Mouse (Mus musculus): ENCODE measurements around the gene Mon1b. TPM values are rescaled to one million over a fixed set of nuclear protein-coding genes. Genes with fewer than 3 reads are reported as not detected.

The Mon1b gene
- polyA plus RNA-seq (2015; fragmentation: Nextera tagmentation; extraction: Ambion mirVana): 13.9 and 15.5 TPM in 2 replicates

- WGBS: under 1% methylated on average over 42 of the region's 42 CpGs
Observed at GRCm38 (mm10) chr8:113634670-113635591, at the start of gene Mon1b. Mon1b (plus strand) TSS chr8:113635587.

DNA sequence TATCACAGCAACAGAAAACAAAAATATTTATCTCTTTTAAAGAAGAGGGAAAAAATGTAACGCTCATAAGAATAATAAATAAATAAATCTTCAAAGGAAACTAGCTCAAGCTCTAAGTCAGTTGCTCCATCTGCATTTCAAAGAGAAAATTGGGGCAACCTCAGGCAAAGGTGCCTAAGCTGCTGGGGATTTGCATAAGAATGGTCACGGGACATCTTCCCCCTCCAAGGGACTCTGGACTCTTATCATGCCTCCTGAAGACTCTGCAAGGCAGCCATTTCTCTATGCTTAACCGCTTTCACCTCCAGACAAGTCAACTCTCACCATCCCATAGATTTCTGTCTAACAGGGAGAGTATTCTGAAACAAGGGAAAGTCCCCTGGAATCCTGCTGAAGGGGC lies 37.0 kb upstream of the Mon1b start:
- H3K9ac ChIP-seq (replicated peaks; ENCODE audit: low read depth, low read length): no peak overlapping the region
- no peak overlapping the region for H3K4me3 ChIP-seq (replicated peaks; ENCODE audit: low read length)
- no peak overlapping the region for H3K27ac ChIP-seq (ENCODE audit: low read length)
- WGBS: 52% methylated on average over 3 of the region's 3 CpGs
- H3K4me1 ChIP-seq (replicated peaks; ENCODE audit: control insufficient read depth, insufficient read depth, low read length): no peaks in the 10 kb centered on the region
- ATAC-seq: no peak
- H3K9me3 ChIP-seq (ENCODE audit: control insufficient read depth, low read length): no peaks in the 10 kb centered on the region
- no peak overlapping the region for H3K4me2 ChIP-seq (ENCODE audit: low read length)
- no peaks in the 10 kb centered on the region for H3K27me3 ChIP-seq (replicated peaks; ENCODE audit: control insufficient read depth, insufficient read depth, low read length)
- no peaks in the 10 kb centered on the region for H3K36me3 ChIP-seq (ENCODE audit: control insufficient read depth, insufficient read depth)

More at GRCm38 (mm10) chr8:113634670-113635591, at the start of gene Mon1b:
- H3K9ac ChIP-seq (replicated peaks; ENCODE audit: low read depth, low read length): peak within 1 kb of the TSS; percentile 79
- no peaks in the 10 kb centered on the region for H3K9me3 ChIP-seq (ENCODE audit: control insufficient read depth, low read length)
- H3K36me3 ChIP-seq (ENCODE audit: control insufficient read depth, insufficient read depth): no peaks in the 10 kb centered on the region
- H3K4me2 ChIP-seq (ENCODE audit: low read length): peak within 1 kb of the TSS; percentile 83
- H3K4me1 ChIP-seq (replicated peaks; ENCODE audit: control insufficient read depth, insufficient read depth, low read length): peaks cover 21% of the 10 kb centered on the region
- peak; percentile 98 for ATAC-seq
- H3K27me3 ChIP-seq (replicated peaks; ENCODE audit: control insufficient read depth, insufficient read depth, low read length): no peaks in the 10 kb centered on the region
- H3K27ac ChIP-seq (ENCODE audit: low read length): peak within 1 kb of the TSS; percentile 94
- peak within 1 kb of the TSS; percentile 81 for H3K4me3 ChIP-seq (replicated peaks; ENCODE audit: low read length)

DNA sequence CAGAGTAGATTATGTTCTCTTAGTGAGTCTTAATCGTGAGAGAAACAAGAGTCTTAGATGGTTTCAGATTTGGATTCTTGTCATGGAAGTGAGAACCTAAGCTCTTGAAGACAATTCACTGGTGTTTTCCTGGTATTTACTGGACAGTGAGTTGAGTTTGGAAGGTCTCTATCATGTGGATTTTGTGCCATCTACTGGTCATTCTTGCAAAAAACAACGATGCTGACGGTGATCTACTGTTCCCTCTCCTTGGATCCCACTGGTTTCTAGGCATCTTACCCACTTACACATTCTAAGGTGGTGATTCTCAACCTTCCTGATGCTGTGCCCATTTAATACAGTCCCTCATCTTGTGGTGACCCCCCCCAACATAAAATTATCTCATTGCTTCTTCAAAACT lies 2.8 kb upstream of the Mon1b start:
- Histone ChIP-seq H3K27me3 (replicated peaks; ENCODE audit: control insufficient read depth, insufficient read depth, low read length) (no peaks in the 10 kb centered on the region), H3K4me3 (replicated peaks; ENCODE audit: low read length) (no peak overlapping the region), H3K4me1 (replicated peaks; ENCODE audit: control insufficient read depth, insufficient read depth, low read length) (peaks cover 19% of the 10 kb centered on the region), H3K4me2 (ENCODE audit: low read length) (no peak overlapping the region), H3K9me3 (ENCODE audit: control insufficient read depth, low read length) (no peaks in the 10 kb centered on the region), H3K9ac (replicated peaks; ENCODE audit: low read depth, low read length) (no peak overlapping the region), H3K36me3 (ENCODE audit: control insufficient read depth, insufficient read depth) (no peaks in the 10 kb centered on the region), H3K27ac (ENCODE audit: low read length) (no peak overlapping the region)
- 6% methylated on average over 3 of the region's 3 CpGs for WGBS
- no peak for ATAC-seq

- H3K9me3 ChIP-seq (ENCODE audit: control insufficient read depth, low read length): no peaks in the 10 kb centered on the region
- peak overlapping the region; percentile 59 for H3K9ac ChIP-seq (replicated peaks; ENCODE audit: low read depth, low read length)
- H3K36me3 ChIP-seq (ENCODE audit: control insufficient read depth, insufficient read depth): no peaks in the 10 kb centered on the region
- H3K4me1 ChIP-seq (replicated peaks; ENCODE audit: control insufficient read depth, insufficient read depth, low read length): peaks cover 21% of the 10 kb centered on the region
- peak overlapping the region; percentile 94 for H3K27ac ChIP-seq (ENCODE audit: low read length)
- H3K4me3 ChIP-seq (replicated peaks; ENCODE audit: low read length): peak overlapping the region; percentile 81
- no peak for ATAC-seq
- H3K4me2 ChIP-seq (ENCODE audit: low read length): peak overlapping the region; percentile 82
- WGBS: 28% methylated on average over 12 of the region's 12 CpGs
- no peaks in the 10 kb centered on the region for H3K27me3 ChIP-seq (replicated peaks; ENCODE audit: control insufficient read depth, insufficient read depth, low read length)
Observed at GRCm38 (mm10) chr8:113634161-113634560, 1.2 kb upstream of the Mon1b start.

DNA sequence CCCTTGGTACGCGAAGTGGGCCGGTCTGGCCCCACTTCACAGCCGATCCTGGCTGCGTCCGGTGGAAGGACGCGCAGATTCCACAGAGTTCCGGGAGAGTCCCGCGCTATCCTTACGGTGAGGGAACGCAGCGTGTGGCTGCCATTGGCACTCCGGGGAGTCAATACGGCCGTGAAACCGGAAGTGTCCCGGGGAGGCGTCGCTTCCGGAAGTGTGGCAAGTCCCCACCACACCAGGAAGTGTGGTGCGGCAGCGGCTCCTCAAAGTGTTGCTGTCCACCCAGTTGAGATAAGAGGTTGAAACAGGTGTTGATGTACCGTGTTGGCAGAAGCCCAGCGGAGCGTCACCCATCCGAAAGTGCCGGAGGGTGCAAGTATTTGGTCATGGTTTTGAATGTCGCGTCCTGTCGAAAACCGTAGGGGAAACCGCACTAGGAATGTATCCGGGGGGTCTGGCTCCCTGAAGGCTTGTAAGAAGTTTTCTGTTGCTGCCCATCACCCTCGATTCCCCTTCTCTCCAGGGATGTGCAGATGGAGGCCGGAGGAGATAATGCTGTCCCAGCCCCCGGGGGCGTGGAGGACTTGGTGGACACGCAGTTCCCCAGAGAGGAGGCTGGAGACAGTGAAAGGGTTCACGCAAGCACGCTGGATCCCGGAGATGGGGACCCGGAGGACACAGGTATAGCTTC lies 349 bp downstream of the Mon1b start:
- Histone ChIP-seq H3K27me3 (replicated peaks; ENCODE audit: control insufficient read depth, insufficient read depth, low read length) (no peaks in the 10 kb centered on the region), H3K36me3 (ENCODE audit: control insufficient read depth, insufficient read depth) (no peaks in the 10 kb centered on the region), H3K4me3 (replicated peaks; ENCODE audit: low read length) (peak overlapping the region; percentile 81), H3K9me3 (ENCODE audit: control insufficient read depth, low read length) (no peaks in the 10 kb centered on the region), H3K27ac (ENCODE audit: low read length) (peak overlapping the region; percentile 94), H3K9ac (replicated peaks; ENCODE audit: low read depth, low read length) (peak overlapping the region; percentile 79), H3K4me2 (ENCODE audit: low read length) (peak overlapping the region; percentile 83), H3K4me1 (replicated peaks; ENCODE audit: control insufficient read depth, insufficient read depth, low read length) (peaks cover 21% of the 10 kb centered on the region)
- under 1% methylated on average over 44 of the region's 44 CpGs for WGBS
- peak; percentile 69 for ATAC-seq

- Histone ChIP-seq H3K4me3 (replicated peaks; ENCODE audit: low read length) (peak overlapping the region; percentile 81), H3K36me3 (ENCODE audit: control insufficient read depth, insufficient read depth) (no peaks in the 10 kb centered on the region), H3K4me1 (replicated peaks; ENCODE audit: control insufficient read depth, insufficient read depth, low read length) (peaks cover 21% of the 10 kb centered on the region), H3K9me3 (ENCODE audit: control insufficient read depth, low read length) (no peaks in the 10 kb centered on the region), H3K9ac (replicated peaks; ENCODE audit: low read depth, low read length) (peak overlapping the region; percentile 79), H3K27me3 (replicated peaks; ENCODE audit: control insufficient read depth, insufficient read depth, low read length) (no peaks in the 10 kb centered on the region), H3K27ac (ENCODE audit: low read length) (no peak overlapping the region), H3K4me2 (ENCODE audit: low read length) (peak overlapping the region; percentile 83)
- no peak for ATAC-seq
- 31% methylated on average over 5 of the region's 5 CpGs for WGBS
Observed at GRCm38 (mm10) chr8:113636280-113636628, 867 bp downstream of the Mon1b start.

GRCm38 (mm10) chr8:113640357-113640756 lies 5.0 kb downstream of the Mon1b start:
- WGBS: 90% methylated on average over 8 of the region's 8 CpGs
- H3K27ac ChIP-seq (ENCODE audit: low read length): no peak overlapping the region
- peaks cover 6% of the 10 kb centered on the region for H3K36me3 ChIP-seq (ENCODE audit: control insufficient read depth, insufficient read depth)

DNA sequence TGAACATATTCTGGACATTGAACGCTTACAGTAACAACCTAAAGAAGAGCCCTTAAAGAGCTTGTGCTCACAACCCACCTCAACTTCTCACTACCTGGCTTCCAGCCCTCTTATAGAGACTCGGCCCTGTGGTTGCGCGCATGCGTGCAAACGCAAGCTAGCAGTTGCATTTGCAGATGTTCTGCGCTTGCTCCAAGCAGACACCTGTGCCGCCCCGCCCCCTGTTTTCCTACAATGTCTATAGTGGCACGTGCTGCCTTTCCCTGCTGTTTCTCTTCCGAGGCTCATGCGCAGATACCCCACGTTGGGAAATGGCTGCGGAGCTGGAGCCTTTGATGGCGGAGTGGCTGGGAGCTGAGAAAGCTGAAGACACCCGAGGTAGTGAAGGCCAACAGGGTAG lies 7.5 kb downstream of the Mon1b start, which contains the start of gene Syce1l:
Syce1l (plus strand) TSS at position 288 of the 400 bp plus-strand sequence.
- 0 out of 2 replicates have a peak, but pooled peaks cover under 1% of the 10 kb centered on the region for H3K4me1 ChIP-seq (replicated peaks; ENCODE audit: control insufficient read depth, insufficient read depth, low read length)
- 94% methylated on average over 16 of the region's 16 CpGs for WGBS
- peaks cover 6% of the 10 kb centered on the region for H3K36me3 ChIP-seq (ENCODE audit: control insufficient read depth, insufficient read depth)
- no peak for ATAC-seq
- H3K4me2 ChIP-seq (ENCODE audit: low read length): no peak within 1 kb of the TSS
- no peaks in the 10 kb centered on the region for H3K27me3 ChIP-seq (replicated peaks; ENCODE audit: control insufficient read depth, insufficient read depth, low read length)
- H3K4me3 ChIP-seq (replicated peaks; ENCODE audit: low read length): no peak within 1 kb of the TSS
- no peak within 1 kb of the TSS for H3K27ac ChIP-seq (ENCODE audit: low read length)
- no peak within 1 kb of the TSS for H3K9ac ChIP-seq (replicated peaks; ENCODE audit: low read depth, low read length)
- H3K9me3 ChIP-seq (ENCODE audit: control insufficient read depth, low read length): no peaks in the 10 kb centered on the region

More at GRCm38 (mm10) chr8:113640357-113640756, 5.0 kb downstream of the Mon1b start:
- no peak for ATAC-seq
- Histone ChIP-seq H3K4me3 (replicated peaks; ENCODE audit: low read length) (no peak overlapping the region), H3K9me3 (ENCODE audit: control insufficient read depth, low read length) (no peaks in the 10 kb centered on the region), H3K4me2 (ENCODE audit: low read length) (no peak overlapping the region), H3K9ac (replicated peaks; ENCODE audit: low read depth, low read length) (no peak overlapping the region), H3K4me1 (replicated peaks; ENCODE audit: control insufficient read depth, insufficient read depth, low read length) (peaks cover 16% of the 10 kb centered on the region), H3K27me3 (replicated peaks; ENCODE audit: control insufficient read depth, insufficient read depth, low read length) (no peaks in the 10 kb centered on the region)

DNA sequence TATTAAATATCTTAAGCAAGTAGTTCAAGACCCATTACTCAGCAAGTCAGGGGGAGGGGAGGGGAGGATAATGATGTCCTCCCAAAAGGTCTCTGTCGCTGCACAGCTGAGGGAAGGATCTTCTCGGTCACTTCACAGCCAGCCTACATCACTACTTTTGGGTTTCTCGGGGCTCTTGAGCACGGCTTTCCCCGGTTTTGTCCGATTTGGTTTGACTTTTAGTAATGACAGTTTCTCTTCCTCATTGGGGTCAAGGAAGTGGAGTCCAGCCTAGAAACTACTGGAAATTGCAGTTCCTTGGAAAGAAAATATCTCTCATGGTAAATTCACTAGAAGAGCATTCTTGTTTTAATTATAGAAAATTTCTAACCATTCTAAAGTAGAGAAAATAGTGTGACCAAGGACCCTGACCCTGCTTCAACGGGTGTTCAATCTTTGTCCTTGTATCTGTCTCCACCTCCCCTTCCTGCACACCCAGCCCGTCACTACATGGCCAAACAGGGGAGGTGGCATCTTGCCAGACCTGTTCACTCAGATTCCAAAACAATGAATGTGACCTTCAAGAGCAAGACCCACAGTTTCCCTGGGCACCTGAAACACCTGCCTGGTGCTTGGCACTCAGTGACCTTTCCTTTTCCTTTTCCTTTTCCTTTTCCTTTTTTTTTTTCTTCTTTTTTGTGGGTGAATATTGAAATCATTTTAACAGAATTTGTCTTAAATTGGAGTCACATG lies 8.3 kb downstream of the Mon1b start:
- H3K9me3 ChIP-seq (ENCODE audit: control insufficient read depth, low read length): no peaks in the 10 kb centered on the region
- 85% methylated on average over 8 of the region's 8 CpGs for WGBS
- H3K4me2 ChIP-seq (ENCODE audit: low read length): no peak overlapping the region
- no peak overlapping the region for H3K4me3 ChIP-seq (replicated peaks; ENCODE audit: low read length)
- no peak overlapping the region for H3K27ac ChIP-seq (ENCODE audit: low read length)
- no peak overlapping the region for H3K9ac ChIP-seq (replicated peaks; ENCODE audit: low read depth, low read length)
- no peaks in the 10 kb centered on the region for H3K4me1 ChIP-seq (replicated peaks; ENCODE audit: control insufficient read depth, insufficient read depth, low read length)
- peaks cover 6% of the 10 kb centered on the region for H3K36me3 ChIP-seq (ENCODE audit: control insufficient read depth, insufficient read depth)
- H3K27me3 ChIP-seq (replicated peaks; ENCODE audit: control insufficient read depth, insufficient read depth, low read length): no peaks in the 10 kb centered on the region
- no peak for ATAC-seq

Data from forebrain, embryonic 16.5 days (tissue).